Mouse (Mus musculus) E14TG2a.4 (cell line): ENCODE data around the gene Ciao2b.

Source experiments
- H3K27me3 ChIP-seq: 2 replicates; pipeline ENCODE4 v1.6.1; 2014; ENCODE audit warnings: low read length, control low read depth; ENCODE audit not compliant: insufficient read depth
- H3K36me3 ChIP-seq: 2 replicates; pipeline ENCODE4 v1.6.1; 2014; ENCODE audit warnings: low read length, control low read depth; ENCODE audit not compliant: insufficient read depth
- H3K4me1 ChIP-seq: replicated peaks from 2 replicates; pipeline ENCODE4 v1.6.1; 2014; ENCODE audit warnings: low read depth, low read length, control low read depth
- H3K4me3 ChIP-seq: replicated peaks from 2 replicates; pipeline ENCODE4 v1.5.1; 2014; ENCODE audit warnings: mild to moderate bottlenecking, low read length
- H3K9me3 ChIP-seq: 2 replicates; pipeline ENCODE4 v1.6.1; 2014; ENCODE audit warnings: low read length, control low read depth
- CTCF ChIP-seq: conservative IDR thresholded peaks from 2 replicates; pipeline ENCODE4 v1.5.1; 2014; ENCODE audit warnings: low read length
- NANOG ChIP-seq: IDR thresholded peaks from 2 replicates; pipeline ENCODE4 v1.6.1; 2014; ENCODE audit warnings: borderline replicate concordance, low read length, mixed read lengths
- POU5F1 ChIP-seq: IDR thresholded peaks from 2 replicates; pipeline ENCODE4 v1.6.1; 2014; ENCODE audit warnings: low read length, borderline replicate concordance

The Ciao2b gene

DNA sequence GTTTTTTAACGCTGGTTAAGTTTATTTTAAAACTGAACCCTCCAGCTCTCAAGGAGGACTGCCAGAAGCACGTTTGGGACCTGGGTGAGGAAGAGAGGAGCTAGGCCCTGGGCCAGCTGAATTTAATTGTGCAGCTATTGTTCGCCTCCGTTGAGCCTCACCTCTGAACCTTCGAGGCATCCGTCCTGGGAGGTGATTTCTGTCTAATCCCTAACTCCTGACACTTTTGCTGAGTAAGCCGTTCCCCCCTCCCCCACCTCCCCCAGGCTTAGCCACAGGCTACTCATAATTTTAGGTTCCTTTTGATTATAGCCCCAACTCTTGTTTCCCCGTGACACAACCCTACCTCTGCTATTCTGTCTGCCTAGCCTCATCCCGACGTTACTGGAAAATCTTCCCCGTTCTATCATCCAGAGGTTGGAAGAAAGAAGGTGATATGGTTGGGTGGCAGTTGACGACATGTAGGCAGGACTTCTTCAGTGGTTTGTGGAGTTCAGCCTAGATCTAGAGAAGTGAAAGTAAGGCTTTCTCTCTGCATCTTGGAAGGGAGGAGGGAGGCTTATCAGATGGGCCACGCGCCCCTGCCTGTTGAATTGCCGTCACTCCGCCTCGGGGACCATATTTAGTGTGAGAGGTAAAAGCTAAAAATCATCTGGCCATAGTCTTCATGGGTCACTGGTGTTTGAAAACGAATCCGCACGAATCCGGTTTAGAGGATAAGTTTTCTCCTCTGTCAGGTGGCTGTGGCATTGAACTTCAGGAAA is 45.8 kb downstream of the Ciao2b start:
- H3K36me3 ChIP-seq: peaks cover 47% of the 10 kb centered on the region
- TF ChIP-seq POU5F1: no peak
- no peak for TF ChIP-seq NANOG
- TF ChIP-seq CTCF: no peak
- no peak overlapping the region for H3K4me3 ChIP-seq
- H3K27me3 ChIP-seq: peaks cover 5% of the 10 kb centered on the region; the same call in 1 of the 2 replicates
- H3K4me1 ChIP-seq: peaks cover 49% of the 10 kb centered on the region
- H3K9me3 ChIP-seq: no peaks in the 10 kb centered on the region

DNA sequence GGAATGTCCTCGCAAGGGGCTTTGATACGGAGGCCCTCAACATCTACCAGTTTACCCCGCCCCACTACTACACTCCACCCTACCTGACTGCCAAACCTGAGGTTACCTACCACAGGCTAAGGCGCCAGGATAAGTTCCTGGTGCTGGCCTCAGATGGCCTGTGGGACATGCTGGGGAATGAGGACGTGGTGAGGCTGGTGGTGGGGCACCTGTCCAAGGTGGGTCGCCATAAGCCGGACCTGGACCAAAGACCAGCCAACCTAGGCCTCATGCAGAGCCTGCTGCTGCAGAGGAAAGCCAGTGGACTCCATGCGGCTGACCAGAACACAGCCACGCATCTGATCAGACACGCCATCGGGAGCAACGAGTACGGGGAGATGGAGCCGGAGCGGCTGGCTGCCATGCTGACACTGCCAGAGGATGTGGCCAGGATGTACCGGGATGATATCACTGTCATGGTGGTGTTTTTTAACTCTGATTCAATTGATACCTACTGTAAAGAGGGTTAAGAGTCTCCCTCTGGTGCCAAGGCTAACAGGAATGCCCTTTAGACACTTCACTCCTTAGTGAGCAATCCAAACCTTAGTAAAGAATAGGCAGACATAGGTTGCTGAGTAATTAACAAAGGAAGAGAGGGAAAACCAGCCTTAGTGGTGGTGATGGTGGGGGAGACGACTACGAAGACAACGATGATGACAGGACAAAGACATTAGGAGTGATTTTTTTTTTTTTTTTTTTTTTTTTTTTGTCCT is 47.0 kb downstream of the Ciao2b start:
- no peak for TF ChIP-seq POU5F1
- TF ChIP-seq CTCF: no peak
- TF ChIP-seq NANOG: no peak

DNA sequence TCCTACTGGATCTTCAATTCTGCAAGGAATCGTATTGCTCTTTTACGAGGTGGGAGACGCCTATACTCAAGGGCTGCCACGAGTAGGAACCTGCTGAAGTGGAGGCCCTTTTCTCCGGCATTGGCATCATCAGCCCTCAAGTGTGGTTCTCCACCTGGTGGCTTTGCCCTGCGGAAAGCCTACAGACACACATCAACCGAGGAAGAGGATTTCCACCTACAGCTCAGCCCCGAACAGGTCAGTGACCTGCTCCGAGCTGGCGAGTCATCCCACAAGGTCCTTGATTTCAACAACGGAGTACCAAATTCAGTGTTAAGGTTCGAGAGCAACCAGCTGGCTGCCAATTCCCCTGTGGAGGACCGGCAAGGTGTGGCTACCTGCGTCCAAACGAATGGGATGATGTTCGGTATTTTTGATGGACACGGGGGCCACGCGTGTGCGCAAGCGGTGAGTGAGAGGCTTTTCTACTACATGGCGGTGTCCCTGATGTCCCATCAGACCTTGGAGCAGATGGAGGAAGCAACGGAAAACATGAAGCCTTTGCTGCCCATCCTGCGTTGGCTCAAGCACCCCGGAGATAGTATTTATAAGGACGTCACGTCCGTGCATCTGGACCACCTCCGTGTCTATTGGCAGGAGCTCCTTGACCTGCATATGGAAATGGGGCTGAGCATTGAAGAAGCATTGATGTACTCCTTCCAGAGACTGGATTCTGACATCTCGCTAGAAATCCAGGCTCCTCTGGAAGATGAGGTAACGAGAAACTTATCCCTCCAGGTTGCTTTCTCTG is 48.0 kb downstream of the Ciao2b start:
- TF ChIP-seq CTCF (no peak), NANOG (no peak), POU5F1 (no peak)
- Histone ChIP-seq H3K9me3 (no peaks in the 10 kb centered on the region), H3K4me3 (0 out of 2 replicates have a peak overlapping the region, but pooled peaks have one; percentile 7), H3K4me1 (peaks cover 55% of the 10 kb centered on the region), H3K27me3 (peaks cover 5% of the 10 kb centered on the region; the same call in 1 of the 2 replicates), H3K36me3 (peaks cover 47% of the 10 kb centered on the region)

More for the DNA sequence above, 47.0 kb downstream of the Ciao2b start:
- Histone ChIP-seq H3K27me3 (peaks cover 5% of the 10 kb centered on the region; the same call in 1 of the 2 replicates), H3K4me1 (peaks cover 55% of the 10 kb centered on the region), H3K9me3 (no peaks in the 10 kb centered on the region), H3K4me3 (0 out of 2 replicates have a peak overlapping the region, but pooled peaks have one; percentile 7), H3K36me3 (peaks cover 47% of the 10 kb centered on the region)

DNA sequence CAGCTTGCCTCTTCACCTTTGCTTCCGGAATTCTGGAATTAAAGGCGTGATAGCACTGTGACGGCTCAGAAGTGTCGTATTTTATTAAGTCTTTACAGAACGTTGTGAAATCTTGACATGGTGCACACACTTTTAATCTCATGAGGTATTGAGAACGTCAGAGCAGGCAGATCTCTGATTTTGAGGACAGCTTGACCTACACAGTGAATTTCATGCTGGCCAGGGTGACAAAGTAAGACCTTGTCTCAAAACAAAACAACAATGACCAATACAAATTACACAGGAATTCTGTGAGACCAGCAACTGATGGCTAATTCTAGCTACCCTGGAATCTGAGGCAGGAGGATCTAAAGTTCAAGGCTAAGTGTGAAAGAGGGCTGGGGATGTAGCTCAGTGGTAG is 49.2 kb downstream of the Ciao2b start:
- H3K36me3 ChIP-seq: peaks cover 41% of the 10 kb centered on the region
- H3K9me3 ChIP-seq: no peaks in the 10 kb centered on the region
- H3K4me1 ChIP-seq: peaks cover 52% of the 10 kb centered on the region
- H3K27me3 ChIP-seq: peaks cover 5% of the 10 kb centered on the region; the same call in 1 of the 2 replicates
- TF ChIP-seq CTCF (no peak), NANOG (no peak)
- H3K4me3 ChIP-seq: peak overlapping the region; percentile 88; the same call in 1 of the 2 replicates

DNA sequence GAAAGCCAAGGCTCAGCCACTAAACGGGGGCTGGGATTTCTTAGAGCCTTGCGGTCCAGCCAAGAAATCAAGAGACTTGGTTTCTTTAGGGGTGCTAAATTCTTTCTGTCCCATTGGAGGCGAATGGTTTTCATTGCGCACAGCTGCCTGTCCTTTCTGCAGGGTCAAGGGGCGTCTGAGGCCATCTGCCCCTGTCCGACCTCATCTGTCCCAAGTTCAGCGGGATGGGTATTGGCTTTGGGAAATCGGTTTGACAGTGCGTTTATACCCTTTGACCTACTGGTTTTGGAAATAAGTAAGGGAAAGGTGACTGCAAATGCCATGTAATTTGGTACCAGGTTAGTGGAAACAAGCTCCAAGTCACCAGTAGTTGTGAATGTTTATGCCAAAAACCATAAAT is 49.9 kb downstream of the Ciao2b start:
- Histone ChIP-seq H3K27me3 (peaks cover 5% of the 10 kb centered on the region; the same call in 1 of the 2 replicates), H3K36me3 (peaks cover 35% of the 10 kb centered on the region), H3K9me3 (no peaks in the 10 kb centered on the region), H3K4me3 (peak overlapping the region; percentile 88), H3K4me1 (peaks cover 52% of the 10 kb centered on the region)
- no peak for TF ChIP-seq NANOG
- TF ChIP-seq POU5F1: no peak
- TF ChIP-seq CTCF: no peak

DNA sequence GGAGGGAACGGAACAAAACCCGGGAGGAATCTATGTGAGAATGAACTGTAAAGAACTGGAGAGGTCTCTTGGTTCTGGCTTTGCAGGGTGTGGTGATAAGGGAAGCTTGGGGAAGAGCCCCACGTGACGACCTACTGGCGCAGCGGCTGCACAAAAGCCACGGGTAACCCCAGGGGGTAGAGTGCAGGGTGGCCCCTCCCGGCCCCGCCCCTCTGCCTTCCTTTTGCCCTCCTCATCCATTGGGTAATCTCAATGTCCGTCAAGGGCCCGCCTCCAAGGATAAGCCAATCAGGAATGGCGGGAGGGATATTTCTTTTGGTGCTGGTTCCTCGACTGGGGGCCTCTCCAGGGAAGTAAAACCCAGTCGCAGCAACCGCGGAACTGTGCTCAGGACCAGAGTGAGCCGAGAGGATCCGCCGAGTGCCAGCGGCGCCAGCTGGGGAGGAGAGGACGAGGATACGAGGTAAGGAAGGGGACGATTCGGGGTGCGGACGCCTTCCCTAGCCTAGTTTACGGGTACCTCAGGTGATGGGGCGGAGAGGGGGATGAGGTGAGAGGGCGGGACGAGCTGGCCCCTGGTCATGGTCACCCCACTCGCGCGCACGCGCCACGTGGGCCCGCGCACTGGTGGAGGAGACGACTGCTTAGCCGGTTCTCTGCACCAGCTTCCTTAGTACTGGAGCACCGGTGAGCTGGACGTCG is 50.5 kb downstream of the Ciao2b start, which contains the start of gene Pdp2:
TSS of gene Pdp2 (plus strand) at position 319 of the 702 bp plus-strand sequence.
- Histone ChIP-seq H3K27me3 (peaks cover 5% of the 10 kb centered on the region; the same call in 1 of the 2 replicates), H3K4me1 (peaks cover 49% of the 10 kb centered on the region), H3K9me3 (no peaks in the 10 kb centered on the region), H3K4me3 (peak within 1 kb of the TSS; percentile 88), H3K36me3 (peaks cover 29% of the 10 kb centered on the region)
- no peak for TF ChIP-seq CTCF
- no peak for TF ChIP-seq NANOG
- TF ChIP-seq POU5F1: no peak

DNA sequence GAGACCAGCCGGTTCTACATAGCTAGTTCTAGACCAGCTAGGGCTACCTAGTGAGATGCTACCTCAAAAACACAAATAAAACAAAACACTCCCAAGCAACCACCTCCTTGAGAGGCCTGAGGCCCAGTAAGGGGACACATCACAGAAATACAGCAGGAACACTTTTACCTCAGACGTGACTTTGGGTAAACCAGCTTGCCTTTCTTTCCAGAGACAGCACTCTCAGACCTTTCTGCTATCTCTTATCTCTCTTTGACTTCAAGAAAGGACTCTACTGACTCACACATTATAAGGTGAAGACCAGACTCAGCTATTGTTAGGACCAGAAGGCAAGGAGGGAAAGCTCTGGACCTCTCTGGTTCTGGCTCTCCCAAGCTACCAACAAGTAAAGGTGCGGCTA is 51.5 kb downstream of the Ciao2b start:
- H3K36me3 ChIP-seq: peaks cover 20% of the 10 kb centered on the region

More for the DNA sequence above, 51.5 kb downstream of the Ciao2b start:
- Histone ChIP-seq H3K27me3 (peaks cover 5% of the 10 kb centered on the region; the same call in 1 of the 2 replicates), H3K4me1 (peaks cover 42% of the 10 kb centered on the region), H3K9me3 (no peaks in the 10 kb centered on the region), H3K4me3 (no peak overlapping the region)
- TF ChIP-seq NANOG (no peak), POU5F1 (no peak)
